Mouse (Mus musculus): ENCODE measurements around the gene Tacr2.

GRCm38 (mm10) chr10:62242896-62243295, 9.3 kb upstream of the Tacr2 start:
- TF ChIP-seq POLR2A (IDR thresholded peaks at IDR 0.05; ENCODE audit: borderline replicate concordance, extremely low read depth, low read depth, low read length) (no peak), CTCF (IDR thresholded peaks at IDR 0.05; ENCODE audit: insufficient read depth, low read length) (peak; percentile 47)

All from lung, adult 2 months (tissue).